In the genomic region with DNA sequence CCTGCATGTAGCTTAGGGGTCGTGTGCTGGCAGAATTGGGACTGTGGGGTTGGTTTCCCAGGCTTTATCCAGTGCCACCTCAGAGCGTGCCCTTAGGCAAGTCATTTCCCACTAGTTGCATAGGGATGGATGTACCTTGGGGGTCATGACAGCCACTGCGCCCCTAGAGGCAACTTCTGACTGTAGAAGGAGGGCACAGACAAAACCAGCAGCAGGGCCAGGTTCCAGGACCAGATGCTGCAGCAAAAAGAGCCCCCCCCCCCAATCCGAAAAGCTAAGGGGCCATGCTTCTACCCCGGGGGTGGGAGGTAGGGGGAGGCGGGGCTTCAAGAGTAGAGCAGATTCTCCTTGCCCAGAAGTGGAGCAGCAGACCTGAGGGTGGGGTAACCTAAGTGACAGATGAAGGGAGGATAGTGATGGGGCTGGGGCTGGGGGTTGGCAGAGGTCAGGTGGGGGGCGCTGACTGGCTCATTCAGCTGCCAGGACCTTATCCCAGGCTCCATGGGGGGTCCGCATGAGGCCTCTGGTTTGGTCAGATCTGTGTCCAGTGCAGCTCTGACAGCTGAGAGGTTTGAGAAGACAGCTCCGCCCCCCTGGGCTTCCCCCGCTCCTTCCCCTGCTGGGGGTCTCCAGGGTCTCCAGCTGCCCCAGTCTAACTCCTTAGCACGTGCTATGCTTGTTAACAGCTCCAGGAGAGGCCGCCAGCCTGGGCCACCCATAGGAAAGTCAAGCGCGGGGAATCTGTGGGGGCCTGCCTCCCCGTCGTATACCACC, we compare ENCODE assay signal across 17 mouse cellular contexts. TPM values are rescaled to one million over a fixed set of nuclear protein-coding genes. Genes with fewer than 3 reads are reported as not detected.
DNase-seq lines count a peak whose midpoint lies in the region; ATAC-seq and TF ChIP-seq lines count a peak whose summit lies in the region.
"Had no signal": no experiment of that assay in that cellular context is flagged by ENCODE, and none has a peak within 500 bp of the region (broad histone marks: within the 10 kb centered on the region; RNA-seq: fewer than 3 reads in every experiment).

No protein-coding gene starts in this region.

- H3K4me2 ChIP-seq in forebrain, postnatal 0 days (ENCODE audit: low read depth) = no peak overlapping the region
- H3K4me2 ChIP-seq in forebrain, embryonic 15.5 days (replicated peaks) = no peak overlapping the region
- no peak overlapping the region for H3K4me2 ChIP-seq in lung, embryonic 14.5 days
- H3K4me2 ChIP-seq in CH12.LX (ENCODE audit: insufficient read depth, low read depth, poor library complexity, severe bottlenecking) = peak overlapping the region; percentile 40
- H3K4me2 ChIP-seq: hindbrain, embryonic 15.5 days; neural tube, embryonic 12.5 days had no signal

- H3K9me3 ChIP-seq in forebrain, postnatal 0 days (ENCODE audit: low read length) = no peaks in the 10 kb centered on the region
- no peaks in the 10 kb centered on the region for H3K9me3 ChIP-seq in forebrain, embryonic 15.5 days
- H3K9me3 ChIP-seq in lung, embryonic 14.5 days (ENCODE audit: low read depth, low read length) = no peaks in the 10 kb centered on the region
- H3K9me3 ChIP-seq in CH12.LX (replicated peaks; ENCODE audit: low read length) = peaks cover 5% of the 10 kb centered on the region
- H3K9me3 ChIP-seq: hindbrain, embryonic 15.5 days; neural tube, embryonic 12.5 days had no signal

- no peak for TF ChIP-seq EP300 in CH12.LX (IDR thresholded peaks at IDR 0.05; ENCODE audit: low read length)

- H3K27me3 ChIP-seq in forebrain, postnatal 0 days (ENCODE audit: insufficient read depth, low read length) = no peaks in the 10 kb centered on the region
- H3K27me3 ChIP-seq in forebrain, embryonic 15.5 days = peaks cover 14% of the 10 kb centered on the region; the same call in 1 of the 2 replicates
- H3K27me3 ChIP-seq in lung, embryonic 14.5 days (ENCODE audit: insufficient read depth, low read length) = peaks cover 65% of the 10 kb centered on the region
- peaks cover 90% of the 10 kb centered on the region for H3K27me3 ChIP-seq in CH12.LX (replicated peaks)

- H3K36me3 ChIP-seq in forebrain, postnatal 0 days (ENCODE audit: insufficient read depth) = no peaks in the 10 kb centered on the region
- no peaks in the 10 kb centered on the region for H3K36me3 ChIP-seq in forebrain, embryonic 15.5 days
- H3K36me3 ChIP-seq in lung, embryonic 14.5 days (ENCODE audit: insufficient read depth) = no peaks in the 10 kb centered on the region
- H3K36me3 ChIP-seq in CH12.LX (replicated peaks in 1 of 2; ENCODE audit: control insufficient read depth in 1 of 2, insufficient read depth in 1 of 2, low read length in 1 of 2) = no peaks in the 10 kb centered on the region
- H3K36me3 ChIP-seq: hindbrain, embryonic 15.5 days; neural tube, embryonic 12.5 days had no signal

- dilution Hi-C loops in CH12.LX (cut with MboI; ENCODE audit: extremely low pct_ligation_motif_present, extremely low pct_unique_long_range_greater_than_20kb, low sequenced_read_pairs) = no loop called here

- no peak for DNase-seq in forebrain, postnatal 0 days
- DNase-seq in lung, embryonic 14.5 days = peak; percentile 72
- DNase-seq in lung, postnatal 25 days (ENCODE audit: low spot score) = no peak
- DNase-seq in CH12.LX (ENCODE audit: extremely low read depth) = no peak
- DNase-seq in brain, embryonic 14.5 days (ENCODE audit: low read depth) = no peak
- DNase-seq in gastrocnemius, postnatal 4 days (ENCODE audit: low spot score in 2 of 2) = no peak
- no peak for DNase-seq in urinary bladder, postnatal 36 days (ENCODE audit: low spot score in 2 of 2)
- DNase-seq: adrenal gland, postnatal 10 days; cerebellum, adult 9-11 months; gastrocnemius, postnatal 14 days; heart, postnatal 10 days; kidney, adult 9 months; lung, adult 18-20 months; right cerebral cortex, postnatal 4 days had no signal

- TF ChIP-seq CTCF in forebrain, postnatal 0 days (IDR thresholded peaks at IDR 0.05; ENCODE audit: low read depth) = peak; percentile 42
- TF ChIP-seq CTCF in lung, embryonic 14.5 days (IDR thresholded peaks at IDR 0.05; ENCODE audit: low read depth) = peak; percentile 48
- peak in 1 of 2 experiments; percentile 57; a peak in 2 of 4 replicates for TF ChIP-seq CTCF in CH12.LX (conservative IDR thresholded peaks at IDR 0.05 in 1 of 2, IDR thresholded peaks at IDR 0.05 in 1 of 2; ENCODE audit: low read depth in 2 of 2, low read length in 2 of 2)
- peak; percentile 25; the same call in 1 of the 2 replicates for TF ChIP-seq CTCF in brain, embryonic 14.5 days (IDR thresholded peaks at IDR 0.05; ENCODE audit: borderline replicate concordance, extremely low read depth, insufficient read depth, insufficient read length)

- no peak for ATAC-seq in forebrain, postnatal 0 days
- no peak for ATAC-seq in forebrain, embryonic 15.5 days (replicated peaks)
- peak; percentile 77 for ATAC-seq in lung, embryonic 14.5 days (ENCODE audit: insufficient read depth)

- TF ChIP-seq RAD21 in CH12.LX (IDR thresholded peaks at IDR 0.05; ENCODE audit: low read depth, low read length) = no peak

- no peak for TF ChIP-seq POLR2A in CH12.LX (IDR thresholded peaks at IDR 0.05; ENCODE audit: low read depth, low read length)
- no peak for TF ChIP-seq POLR2A in brain, embryonic 14.5 days (IDR thresholded peaks at IDR 0.05; ENCODE audit: borderline replicate concordance, extremely low read depth, insufficient read depth, insufficient read length, poor library complexity, severe bottlenecking)

- peaks cover 11% of the 10 kb centered on the region for H3K4me1 ChIP-seq in forebrain, postnatal 0 days (ENCODE audit: insufficient read depth)
- H3K4me1 ChIP-seq in forebrain, embryonic 15.5 days = peaks cover 30% of the 10 kb centered on the region
- H3K4me1 ChIP-seq in lung, embryonic 14.5 days (ENCODE audit: insufficient read depth) = 0 out of 2 replicates have a peak, but pooled peaks cover 16% of the 10 kb centered on the region
- H3K4me1 ChIP-seq in CH12.LX (ENCODE audit: control insufficient read depth in 1 of 2, insufficient read depth in 2 of 2) = peaks cover 11 to 24% of the 10 kb centered on the region in 2 experiments

- no peak overlapping the region for H3K9ac ChIP-seq in forebrain, postnatal 0 days
- H3K9ac ChIP-seq in forebrain, embryonic 15.5 days (replicated peaks) = no peak overlapping the region
- no peak overlapping the region for H3K9ac ChIP-seq in lung, embryonic 14.5 days
- H3K9ac ChIP-seq in CH12.LX (ENCODE audit: insufficient read depth, low read depth) = no peak overlapping the region
- H3K9ac ChIP-seq: hindbrain, embryonic 15.5 days; neural tube, embryonic 12.5 days had no signal

- no peak overlapping the region for H3K27ac ChIP-seq in forebrain, postnatal 0 days (ENCODE audit: low read depth, low read length)
- no peak overlapping the region for H3K27ac ChIP-seq in forebrain, embryonic 15.5 days (replicated peaks)
- no peak overlapping the region for H3K27ac ChIP-seq in lung, embryonic 14.5 days (ENCODE audit: low read depth)
- no peak overlapping the region for H3K27ac ChIP-seq in CH12.LX (ENCODE audit: insufficient read depth, low read depth)
- H3K27ac ChIP-seq: hindbrain, embryonic 15.5 days; neural tube, embryonic 12.5 days had no signal

- H3K79me2 ChIP-seq in CH12.LX (replicated peaks; ENCODE audit: control insufficient read depth, extremely low read depth, insufficient read depth, poor library complexity, severe bottlenecking) = no peaks in the 10 kb centered on the region

- WGBS in forebrain, postnatal 0 days = 43% methylated on average over 16 of the region's 16 CpGs
- WGBS in forebrain, embryonic 15.5 days = 44% methylated on average over 16 of the region's 16 CpGs
- 19% methylated on average over 15 of the region's 16 CpGs for WGBS in lung, embryonic 14.5 days

- in situ Hi-C loops in CH12.LX (cut with MboI; ENCODE audit: low pct_ligation_motif_present, low pct_unique_long_range_greater_than_20kb, low sequenced_read_pairs) = loop anchor here (5.0 to 10.0 kb wide), 2 partner anchors 37 to 305 kb away; no protein-coding TSS in a partner anchor

- no peak overlapping the region for H3K4me3 ChIP-seq in forebrain, postnatal 0 days (ENCODE audit: low read depth, low read length)
- H3K4me3 ChIP-seq in forebrain, embryonic 15.5 days = no peak overlapping the region
- H3K4me3 ChIP-seq in lung, embryonic 14.5 days (ENCODE audit: low read depth, low read length) = no peak overlapping the region
- no peak overlapping the region for H3K4me3 ChIP-seq in CH12.LX (replicated peaks in 1 of 3; ENCODE audit: low read depth in 2 of 3, low read length in 2 of 3, poor library complexity in 1 of 3)
- H3K4me3 ChIP-seq: hindbrain, embryonic 15.5 days; neural tube, embryonic 12.5 days had no signal

TF ChIP-seq in CH12.LX, 34 proteins besides CTCF, POLR2A, EP300 and RAD21:
- 0 out of 2 replicates have a peak, but pooled peaks have one; percentile 13 for TF ChIP-seq MAFK (IDR thresholded peaks at IDR 0.05; ENCODE audit: insufficient replicate concordance, low read length)
- no peak for TF ChIP-seq HCFC1 (IDR thresholded peaks at IDR 0.05; ENCODE audit: low read depth, low read length)

RNA-seq across cellular contexts. Expression of a gene that starts 13.1 kb away (rescaled TPM):
- total RNA-seq in forebrain, postnatal 0 days (2014; rRNA removed) = 20.5 and 23.9 TPM in 2 replicates
- polyA plus RNA-seq in forebrain, postnatal 0 days (2015; fragmentation: Nextera tagmentation; extraction: Ambion mirVana) = 6.6 and 9.5 TPM in 2 replicates
- 4.6 and 5.1 TPM in 2 replicates for polyA plus RNA-seq in forebrain, embryonic 15.5 days (2015; fragmentation: Nextera tagmentation; extraction: Ambion mirVana)
- polyA plus RNA-seq in lung, embryonic 14.5 days (2014; fragmentation: Nextera tagmentation; extraction: Ambion mirVana) = 0.62 TPM in 2 replicates
- total RNA-seq in CH12.LX (2012; rRNA removed) (not detected in 2 replicates), CH12.LX (2014; rRNA removed) (not detected in 2 replicates)
- not detected in 2 replicates for polyA plus RNA-seq in CH12.LX (2012; ENCODE audit: insufficient read length, low read depth)
- 28.5 and 33.9 TPM in 2 replicates for polyA plus RNA-seq in brain, embryonic 14.5 days (2012; rRNA removed)
- under 1 TPM; 0.08 to 0.10 TPM for total RNA-seq in gastrocnemius, postnatal 4 days (2021)
- total RNA-seq: gastrocnemius, postnatal 14 days; heart, postnatal 10 days had no signal
